Mouse (Mus musculus): ENCODE results near the gene Atp6v0c.

DNA sequence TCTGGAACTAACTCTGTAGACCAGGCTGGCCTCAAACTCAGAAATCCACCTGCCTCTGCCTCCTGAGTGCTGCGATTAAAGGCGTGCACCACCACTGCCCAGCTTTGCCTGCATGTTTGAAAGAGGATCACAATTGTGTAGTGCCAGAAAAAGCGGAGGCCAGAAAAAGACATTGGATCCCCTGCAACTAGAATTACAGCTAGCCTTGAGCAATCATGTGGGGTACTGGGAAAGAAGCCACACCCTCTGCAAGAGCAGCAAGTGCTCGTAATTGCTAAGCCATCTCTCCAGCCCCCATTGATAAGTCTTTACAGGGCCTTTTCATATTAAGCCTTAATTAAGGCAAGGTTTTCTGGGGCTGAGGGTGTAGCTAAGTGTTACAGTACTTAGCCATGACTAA lies 22.0 kb upstream of the Atp6v0c start:
- TF ChIP-seq GATA1 (IDR thresholded peaks at IDR 0.05; ENCODE audit: borderline replicate concordance, low read length) (no peak), FLI1 (IDR thresholded peaks at IDR 0.05; ENCODE audit: low read length) (no peak)
